Comparison of ENCODE assay signal across 41 mouse cellular contexts in genomic region chr2:181648926-181649325, GRCm38 (mm10). TPM values are rescaled to one million over a fixed set of nuclear protein-coding genes. Genes with fewer than 3 reads are reported as not detected.
DNase-seq lines count a peak whose midpoint lies in the region; TF ChIP-seq lines count a peak whose summit lies in the region.
"Had no signal": no experiment of that assay in that cellular context is flagged by ENCODE, and none has a peak within 500 bp of the region (broad histone marks: within the 10 kb centered on the region; RNA-seq: fewer than 3 reads in every experiment).

No protein-coding gene starts in this region.

- TF ChIP-seq CTCF in layer of hippocampus, adult 2 months (conservative IDR thresholded peaks at IDR 0.05) = no peak
- no peak for TF ChIP-seq CTCF in thymus, adult 2 months (IDR thresholded peaks at IDR 0.05; ENCODE audit: borderline replicate concordance, control insufficient read depth, extremely low read depth, insufficient read depth, low read length, poor library complexity)

- DNase-seq in cerebellum, postnatal 14 days = peak; percentile 42 to 45
- DNase-seq in cerebellum, adult 9-11 months = no peak
- DNase-seq in layer of hippocampus, adult 2 months (ENCODE audit: low spot score in 2 of 2) = no peak
- no peak for DNase-seq in layer of hippocampus, adult 8-10 months (ENCODE audit: low spot score in 2 of 2)
- peak; percentile 41 for DNase-seq in testis, postnatal 10 days (ENCODE audit: low spot score)
- DNase-seq in testis, postnatal 14 days (ENCODE audit: low spot score) = no peak
- DNase-seq in thymus, adult 2 months = no peak
- DNase-seq: cerebellum, adult 18-20 months; embryo, embryonic 11 days; gastrocnemius, adult 2 months; gastrocnemius, postnatal 36 days; heart, adult 18-20 months; heart, postnatal 36 days; kidney, adult 18-20 months; kidney, postnatal 25 days; lung, adult 2 months; lung, postnatal 10 days; midbrain, embryonic 14.5 days; retina, postnatal 1 day; spleen, adult 18-20 months; thymus, postnatal 4 days had no signal

- H3K4me3 ChIP-seq in layer of hippocampus, adult 2 months = no peak overlapping the region
- no peak overlapping the region for H3K4me3 ChIP-seq in thymus, adult 2 months (ENCODE audit: control insufficient read depth, insufficient read depth, low read length)
- H3K4me3 ChIP-seq: embryonic facial prominence, embryonic 12.5 days; gastrocnemius, adult 2 months; hindbrain, embryonic 12.5 days; kidney, embryonic 15.5 days; left cerebral cortex, adult 2 months; liver, embryonic 12.5 days; neural tube, embryonic 15.5 days had no signal

- no peaks in the 10 kb centered on the region for H3K4me1 ChIP-seq in thymus, adult 2 months (replicated peaks; ENCODE audit: control insufficient read depth, insufficient read depth, low read length)
- H3K4me1 ChIP-seq: embryonic facial prominence, embryonic 12.5 days; hindbrain, embryonic 12.5 days; kidney, embryonic 15.5 days; liver, embryonic 12.5 days; neural tube, embryonic 15.5 days had no signal

- WGBS in thymus, adult 2 months = 97% methylated on average over 10 of the region's 10 CpGs

- no peak for TF ChIP-seq POLR2A in thymus, adult 2 months (IDR thresholded peaks at IDR 0.05; ENCODE audit: control insufficient read depth, extremely low read depth, insufficient read depth, low read length, poor library complexity)

- H3K27me3 ChIP-seq in thymus, adult 2 months (ENCODE audit: control insufficient read depth, insufficient read depth, low read length) = no peaks in the 10 kb centered on the region
- H3K27me3 ChIP-seq: embryonic facial prominence, embryonic 12.5 days; hindbrain, embryonic 12.5 days; kidney, embryonic 15.5 days; liver, embryonic 12.5 days; neural tube, embryonic 15.5 days had no signal

- H3K27ac ChIP-seq in layer of hippocampus, adult 2 months = peak overlapping the region; percentile 29; the same call in 1 of the 2 replicates
- no peak overlapping the region for H3K27ac ChIP-seq in thymus, adult 2 months (ENCODE audit: control insufficient read depth, insufficient read depth, low read length)
- H3K27ac ChIP-seq: embryonic facial prominence, embryonic 12.5 days; gastrocnemius, adult 2 months; hindbrain, embryonic 12.5 days; kidney, embryonic 15.5 days; left cerebral cortex, adult 2 months; liver, embryonic 12.5 days; macrophage; neural tube, embryonic 15.5 days had no signal

- peaks cover 65% of the 10 kb centered on the region for H3K36me3 ChIP-seq in thymus, adult 2 months (ENCODE audit: control insufficient read depth, insufficient read depth, low read length)

RNA-seq across cellular contexts. Expression of gene Gm29797, which starts 7.9 kb away (rescaled TPM):
- 1 to 10 TPM in 1 of 2 experiments, under 1 TPM in 1; 0.83 to 1.4 TPM for total RNA-seq in layer of hippocampus, adult 2 months (2021)
- 1 to 10 TPM in 1 of 4 experiments, under 1 TPM in 2, not detected in 1; 0.61 to 1.8 (median 0.87) TPM for total RNA-seq in layer of hippocampus, adult 8-10 months (2022)
- 0.57 and 1.0 TPM in 2 replicates for polyA plus RNA-seq in thymus, adult 2 months (2012; rRNA removed)
- total RNA-seq: gastrocnemius, adult 2 months; gastrocnemius, postnatal 36 days; heart, adult 18-20 months; heart, postnatal 36 days; layer of hippocampus, postnatal 10 days; megakaryocyte-erythroid progenitor cell, adult 5-6 weeks had no signal
- polyA plus RNA-seq: CD4-positive, CD25-positive, alpha-beta regulatory T cell, adult 4 months; embryonic facial prominence, embryonic 12.5 days; forebrain, embryonic 14.5 days; frontal cortex, adult 2 months; heart, embryonic 11.5 days; heart, embryonic 16.5 days; liver, embryonic 12.5 days; lung, adult 2 months; macrophage; midbrain, embryonic 14.5 days; stomach, embryonic 16.5 days had no signal

RNA-seq across cellular contexts. Expression of gene Sox18, which starts 22.5 kb away (rescaled TPM):
- total RNA-seq in layer of hippocampus, adult 2 months (2021) = 10 to 100 TPM; 11.6 to 14.1 TPM
- total RNA-seq in layer of hippocampus, adult 8-10 months (2022) = 10 to 100 TPM in 3 of 4 experiments, 1 to 10 TPM in 1; 7.6 to 11.3 (median 10.9) TPM
- 21.7 and 21.8 TPM in 2 replicates for polyA plus RNA-seq in thymus, adult 2 months (2012; rRNA removed)
- total RNA-seq: megakaryocyte-erythroid progenitor cell, adult 5-6 weeks had no signal
- polyA plus RNA-seq: CD4-positive, CD25-positive, alpha-beta regulatory T cell, adult 4 months; macrophage had no signal

RNA-seq across cellular contexts. Expression of gene Tcea2, which starts 31.2 kb away (rescaled TPM):
- total RNA-seq in layer of hippocampus, adult 2 months (2021) = 10 to 100 TPM; 54.7 to 60.0 TPM
- total RNA-seq in layer of hippocampus, adult 8-10 months (2022) = 10 to 100 TPM; 53.6 to 71.8 (median 69.3) TPM
- 9.0 and 13.8 TPM in 2 replicates for polyA plus RNA-seq in thymus, adult 2 months (2012; rRNA removed)

RNA-seq across cellular contexts. Expression of gene Rgs19, which starts 44.9 kb away (rescaled TPM):
- total RNA-seq in layer of hippocampus, adult 2 months (2021) = 10 to 100 TPM; 41.8 to 43.4 TPM
- 10 to 100 TPM; 39.6 to 51.5 (median 42.7) TPM for total RNA-seq in layer of hippocampus, adult 8-10 months (2022)
- 255 and 260 TPM in 2 replicates for polyA plus RNA-seq in thymus, adult 2 months (2012; rRNA removed)

RNA-seq across cellular contexts. Expression of gene Lkaaear1, which starts 49.3 kb away (rescaled TPM):
- not detected for total RNA-seq in layer of hippocampus, adult 2 months (2021)
- not detected for total RNA-seq in layer of hippocampus, adult 8-10 months (2022)
- not detected in 2 replicates for polyA plus RNA-seq in thymus, adult 2 months (2012; rRNA removed)
- total RNA-seq: adrenal gland, adult 18-20 months; gastrocnemius, adult 2 months; gastrocnemius, postnatal 36 days; heart, adult 18-20 months; heart, postnatal 36 days; layer of hippocampus, postnatal 10 days; left cerebral cortex, adult 2 months; left cerebral cortex, postnatal 36 days; megakaryocyte-erythroid progenitor cell, adult 5-6 weeks had no signal
- polyA plus RNA-seq: CD4-positive, CD25-positive, alpha-beta regulatory T cell, adult 4 months; embryonic facial prominence, embryonic 12.5 days; forebrain, embryonic 14.5 days; frontal cortex, adult 2 months; heart, embryonic 11.5 days; heart, embryonic 16.5 days; hindbrain, embryonic 12.5 days; intestine, embryonic 14.5 days; limb, embryonic 14.5 days; liver, embryonic 12.5 days; lung, adult 2 months; macrophage; midbrain, embryonic 14.5 days; neural tube, embryonic 15.5 days; stomach, embryonic 16.5 days; thymus, postnatal 0 days had no signal

Comparison
In these comparisons a context has a peak if more than half of its experiments do, and no peak if none do; other contexts are left out.
1. DNase-seq: peak in cerebellum, postnatal 14 days (2 of 2) and testis, postnatal 10 days (single experiment); none in cerebellum, adult 9-11 months (single experiment), layer of hippocampus, adult 2 months (0 of 2), layer of hippocampus, adult 8-10 months (0 of 2), testis, postnatal 14 days (single experiment) and thymus, adult 2 months (single experiment).